Mouse (Mus musculus): ENCODE measurements around the gene Ccdc24. TPM values are rescaled to one million over a fixed set of nuclear protein-coding genes. Genes with fewer than 3 reads are reported as not detected.
A peak's percentile ranks its signal among the peaks of the same experiment; 100 is the strongest.

Ccdc24 gene
- total RNA-seq, 2 experiments from 2014 or later, result 1.3 to 1.4 TPM

- peak; percentile 57 to 59 for DNase-seq (ENCODE audit: low spot score in 2 of 2)
- intact Hi-C loops (cut with DNase I), result loop anchor here (2.0 kb wide), 1 partner anchor 28 kb away; no protein-coding TSS in a partner anchor
These were observed 37.4 kb downstream of the Ccdc24 start for GRCm38 (mm10) chr4:117834845-117835530.

DNA sequence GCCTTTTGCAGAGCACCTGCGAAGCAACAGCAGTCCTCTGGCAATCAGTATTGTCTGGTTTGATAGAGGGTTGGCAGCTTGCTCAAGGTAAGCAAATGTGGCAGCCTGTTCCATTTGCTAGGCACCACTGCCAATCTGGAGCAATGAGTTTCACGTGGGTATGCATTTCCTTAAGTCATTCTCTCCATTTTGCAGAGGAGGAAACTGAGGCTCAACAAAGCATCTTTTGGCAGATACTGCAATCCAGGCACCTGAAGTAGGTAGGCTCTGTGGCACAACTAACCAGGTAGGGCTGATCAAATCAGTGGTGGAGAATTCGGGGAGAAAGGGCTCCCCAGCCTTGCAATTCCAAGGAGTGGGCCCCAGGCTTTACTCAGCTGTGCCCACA is 37.9 kb downstream of the Ccdc24 start, which contains the start of gene Slc6a9:
Gene Slc6a9 (plus strand): TSS at position 50 of the 388 bp plus-strand sequence.
- DNase-seq (ENCODE audit: low spot score in 2 of 2), result no peak
- intact Hi-C loops (cut with DNase I), result loop anchor here (2.0 kb wide), 1 partner anchor 28 kb away; no protein-coding TSS in a partner anchor

GRCm38 (mm10) chr4:117831920-117832691 is 40.3 kb downstream of the Ccdc24 start:
- no peak for DNase-seq (ENCODE audit: low spot score in 2 of 2)
- intact Hi-C loops (cut with DNase I), result no loop called here

GRCm38 (mm10) chr4:117831499-117831898 is 40.9 kb downstream of the Ccdc24 start:
- intact Hi-C loops (cut with DNase I), result no loop called here
- DNase-seq (ENCODE audit: low spot score in 2 of 2), result no peak

- intact Hi-C loops (cut with DNase I), result no loop called here
- DNase-seq (ENCODE audit: low spot score in 2 of 2), result no peak
These were observed 41.6 kb downstream of the Ccdc24 start for GRCm38 (mm10) chr4:117830801-117831200.

DNA sequence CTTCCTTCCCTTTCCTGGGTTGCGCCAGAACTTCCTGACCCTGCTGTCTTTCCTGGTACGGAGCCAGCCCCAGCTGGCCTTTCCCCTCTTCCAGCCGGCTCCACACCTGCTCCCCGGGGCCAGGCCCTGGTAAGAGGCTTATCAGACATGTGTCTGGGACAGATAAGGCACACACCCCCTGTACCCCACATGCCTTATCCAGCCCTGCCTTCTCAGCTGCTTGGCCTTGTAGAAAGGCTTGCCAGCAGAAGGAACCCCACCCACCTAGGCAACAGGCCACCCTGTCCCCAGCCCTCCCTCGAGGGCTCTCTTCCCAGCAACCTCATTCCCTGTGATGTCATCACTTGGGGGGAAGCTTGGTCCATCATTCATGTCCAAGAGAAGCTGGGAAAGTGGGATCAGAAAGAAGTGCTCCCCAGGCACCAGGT is 42.2 kb downstream of the Ccdc24 start:
- intact Hi-C loops (cut with DNase I), result no loop called here
- DNase-seq (ENCODE audit: low spot score in 2 of 2), result no peak

- peak; percentile 46 to 54 for DNase-seq (ENCODE audit: low spot score in 2 of 2)
- intact Hi-C loops (cut with DNase I), result loop anchor here (2.0 to 5.0 kb wide), 3 partner anchors 37 to 253 kb away; partner anchors contain the start of gene Artn
These were observed 42.9 kb downstream of the Ccdc24 start for GRCm38 (mm10) chr4:117829260-117830123.

- no peak for DNase-seq (ENCODE audit: low spot score in 2 of 2)
- intact Hi-C loops (cut with DNase I), result loop anchor here (2.0 to 5.0 kb wide), 3 partner anchors 38 to 254 kb away; partner anchors contain the start of gene Artn
These were observed 43.7 kb downstream of the Ccdc24 start for GRCm38 (mm10) chr4:117828572-117829145.

GRCm38 (mm10) chr4:117818032-117818431 is 54.3 kb downstream of the Ccdc24 start:
- intact Hi-C loops (cut with DNase I), result no loop called here
- DNase-seq (ENCODE audit: low spot score in 2 of 2), result no peak

DNA sequence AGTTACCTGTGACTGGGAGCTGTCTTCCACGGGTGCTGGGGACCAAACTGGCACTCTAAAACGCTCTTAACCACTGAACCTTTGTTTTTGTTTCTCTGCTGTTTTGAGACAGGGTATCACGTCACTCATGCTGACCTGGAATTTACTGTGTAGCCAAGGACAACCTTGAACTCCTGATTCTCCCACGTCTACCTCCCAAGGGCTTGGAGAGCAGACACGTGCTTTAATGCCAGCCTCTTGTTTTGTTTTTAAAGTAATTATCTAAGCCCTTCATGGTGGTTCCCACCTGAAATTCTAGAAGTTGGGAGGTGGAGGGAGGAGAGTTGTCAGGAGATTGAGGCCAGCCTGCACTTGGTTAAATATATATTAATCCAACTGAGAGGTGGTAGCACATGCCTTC is 55.6 kb downstream of the Ccdc24 start:
- intact Hi-C loops (cut with DNase I), result no loop called here
- DNase-seq (ENCODE audit: low spot score in 2 of 2), result no peak

Other genes with a start within 250 kb of the Ccdc24 start
- 10 to 100 TPM; 33.1 to 35.2 TPM for gene Dmap1, start 190.3 kb downstream of the Ccdc24 start, total RNA-seq (2021)
- not detected for gene Gm12845, start 148.1 kb downstream of the Ccdc24 start, total RNA-seq (2021)
- not detected for gene Klf17, start 106.9 kb downstream of the Ccdc24 start, total RNA-seq (2021)
- 10 to 100 TPM; 31.7 to 40.9 TPM for gene Slc6a9, start 38.1 kb downstream of the Ccdc24 start, total RNA-seq (2021)
- gene B4galt2, start 10.9 kb upstream of the Ccdc24 start, total RNA-seq (2021), result 100 to 1,000 TPM; 107 to 116 TPM
- 100 to 1,000 TPM; 460 to 484 TPM for gene Atp6v0b, start 14.8 kb upstream of the Ccdc24 start, total RNA-seq (2021)
- gene Dph2, start 19.5 kb upstream of the Ccdc24 start, total RNA-seq (2021), result 10 to 100 TPM in 1 of 2 experiments, 1 to 10 TPM in 1; 9.6 to 10.5 TPM
- 100 to 1,000 TPM; 108 to 116 TPM for gene Ipo13, start 42.4 kb upstream of the Ccdc24 start, total RNA-seq (2021)
- 1 to 10 TPM; 2.3 to 2.6 TPM for gene Artn, start 57.2 kb upstream of the Ccdc24 start, total RNA-seq (2021)